Mouse (Mus musculus) liver, postnatal 0 days (tissue): ENCODE measurements at regions not wholly inside any gene's neighbourhood (a gene's known extent, or its start where the extent isn't known, plus 50 kb on each side); places are given as distances from the start of the nearest gene placed in this dataset.

ENCODE experiments used
- ATAC-seq: fragments of 200-750 bp; cut with Nextera tagmentation; 2 replicates; pipeline ENCODE4 v1.8.0; 2017; ENCODE audit warnings: mild to moderate bottlenecking, moderate library complexity
- DNase-seq: peaks from one replicate; pipeline ENCODE4 v3.0.0-alpha.2; 2016
- H3K27ac ChIP-seq: fragments of 300-500 bp; sonication (generic); 2 replicates; pipeline ENCODE4 v1.5.1; 2014; ENCODE audit warnings: antibody characterized with exemption, moderate library complexity, mild to moderate bottlenecking, low read depth
- H3K27me3 ChIP-seq: fragments of 300-500 bp; sonication (generic); 2 replicates; pipeline ENCODE4 v1.6.1; 2014; ENCODE audit warnings: low read length, control low read depth, mixed read lengths; ENCODE audit not compliant: insufficient read depth
- H3K36me3 ChIP-seq: fragments of 300-500 bp; sonication (generic); replicated peaks from 2 replicates; pipeline ENCODE4 v1.6.1; 2014; ENCODE audit warnings: mild to moderate bottlenecking, control low read depth, low read length, moderate library complexity, mixed read lengths; ENCODE audit not compliant: insufficient read depth
- H3K4me1 ChIP-seq: fragments of 300-500 bp; sonication (generic); 2 replicates; pipeline ENCODE4 v1.6.1; 2014; ENCODE audit warnings: antibody characterized with exemption, mild to moderate bottlenecking, control low read depth; ENCODE audit not compliant: insufficient read depth
- H3K4me2 ChIP-seq: fragments of 300-500 bp; sonication (generic); 2 replicates; pipeline ENCODE4 v1.6.1; 2014; ENCODE audit warnings: low read depth, mild to moderate bottlenecking, low read length, moderate library complexity, mixed read lengths
- H3K4me3 ChIP-seq: fragments of 300-500 bp; sonication (generic); 2 replicates; pipeline ENCODE4 v1.5.1; 2014; ENCODE audit warnings: low read depth, low read length
- H3K9ac ChIP-seq: fragments of 300-500 bp; sonication (generic); replicated peaks from 2 replicates; pipeline ENCODE4 v1.6.1; 2014; ENCODE audit warnings: mild to moderate bottlenecking, moderate library complexity
- H3K9me3 ChIP-seq: fragments of 300-500 bp; sonication (generic); 2 replicates; pipeline ENCODE4 v1.6.1; 2016; ENCODE audit warnings: mild to moderate bottlenecking, control low read depth, low read length, mixed read lengths
- CTCF ChIP-seq: sonication (generic); IDR thresholded peaks from 2 replicates; pipeline ENCODE4 v1.5.1; 2016; ENCODE audit warnings: antibody characterized with exemption, low read depth
- EP300 ChIP-seq: IDR thresholded peaks from 2 replicates; pipeline ENCODE4 v1.6.1; 2016; ENCODE audit warnings: antibody characterized with exemption, low read depth, mild to moderate bottlenecking
- WGBS: fragments of 180-500 bp; shearing (Covaris S2); extraction: QIAGEN DNeasy Blood & Tissue Kit; methylation state at CpG from one replicate; pipeline ENCODE4 v1.1.7; 2014; ENCODE audit not compliant: insufficient replicate concordance; 5-methylcytosine and 5-hydroxymethylcytosine counted together

- Histone ChIP-seq H3K4me3 (no peak overlapping the region), H3K9ac (no peak overlapping the region), H3K4me1 (no peaks in the 10 kb centered on the region; the same call in 1 of the 2 replicates), H3K4me2 (no peak overlapping the region), H3K9me3 (no peaks in the 10 kb centered on the region), H3K27ac (no peak overlapping the region), H3K27me3 (no peaks in the 10 kb centered on the region), H3K36me3 (no peaks in the 10 kb centered on the region)
- no peak for TF ChIP-seq CTCF
- TF ChIP-seq EP300 = no peak
- ATAC-seq (no peak), DNase-seq (no peak)
- WGBS = 83% methylated on average over 8 of the region's 8 CpGs
These were observed 133.1 kb downstream of the Tgfb2 start for GRCm38 (mm10) chr1:186572651-186573050.

- Histone ChIP-seq H3K4me2 (no peak overlapping the region), H3K4me1 (no peaks in the 10 kb centered on the region; the same call in 1 of the 2 replicates), H3K27me3 (no peaks in the 10 kb centered on the region), H3K9ac (no peak overlapping the region), H3K4me3 (no peak overlapping the region), H3K9me3 (no peaks in the 10 kb centered on the region), H3K36me3 (no peaks in the 10 kb centered on the region), H3K27ac (no peak overlapping the region)
- no peak for ATAC-seq
- WGBS = 56% methylated on average over 4 of the region's 4 CpGs
- DNase-seq = no peak
- no peak for TF ChIP-seq EP300
- TF ChIP-seq CTCF = no peak
These were observed 133.7 kb downstream of the Tgfb2 start for GRCm38 (mm10) chr1:186572092-186572491.

- H3K9me3 ChIP-seq = no peaks in the 10 kb centered on the region
- H3K4me1 ChIP-seq = no peaks in the 10 kb centered on the region
- no peak for TF ChIP-seq CTCF
- WGBS = 66% methylated on average over 4 of the region's 4 CpGs
- H3K9ac ChIP-seq = no peak overlapping the region
- H3K4me3 ChIP-seq = no peak overlapping the region
- H3K36me3 ChIP-seq = no peaks in the 10 kb centered on the region
- no peak for ATAC-seq
- no peak overlapping the region for H3K4me2 ChIP-seq
- H3K27me3 ChIP-seq = no peaks in the 10 kb centered on the region
- DNase-seq = no peak
- no peak overlapping the region for H3K27ac ChIP-seq
These were observed 137.3 kb downstream of the Tgfb2 start for GRCm38 (mm10) chr1:186568496-186568895.

- Histone ChIP-seq H3K4me1 (no peaks in the 10 kb centered on the region), H3K9ac (no peak overlapping the region), H3K27me3 (no peaks in the 10 kb centered on the region), H3K9me3 (no peaks in the 10 kb centered on the region), H3K36me3 (no peaks in the 10 kb centered on the region), H3K4me2 (no peak overlapping the region), H3K27ac (no peak overlapping the region), H3K4me3 (no peak overlapping the region)
- TF ChIP-seq CTCF (no peak), EP300 (no peak)
- 53% methylated on average over 6 of the region's 6 CpGs for WGBS
- no peak for DNase-seq
- no peak for ATAC-seq
These were observed 137.7 kb downstream of the Tgfb2 start for GRCm38 (mm10) chr1:186568076-186568475.

- H3K36me3 ChIP-seq = no peaks in the 10 kb centered on the region
- H3K4me1 ChIP-seq = no peaks in the 10 kb centered on the region
- TF ChIP-seq EP300 (no peak), CTCF (no peak)
- no peaks in the 10 kb centered on the region for H3K9me3 ChIP-seq
- no peaks in the 10 kb centered on the region for H3K27me3 ChIP-seq
- WGBS = 26% methylated on average over 15 of the region's 15 CpGs
- ATAC-seq (no peak), DNase-seq (no peak)
- no peak overlapping the region for H3K9ac ChIP-seq
- no peak overlapping the region for H3K4me2 ChIP-seq
- no peak overlapping the region for H3K4me3 ChIP-seq
- no peak overlapping the region for H3K27ac ChIP-seq
These were observed 138.5 kb downstream of the Tgfb2 start for GRCm38 (mm10) chr1:186567136-186567826.

- Histone ChIP-seq H3K36me3 (no peaks in the 10 kb centered on the region), H3K27ac (no peak overlapping the region), H3K4me1 (no peaks in the 10 kb centered on the region), H3K4me2 (no peak overlapping the region), H3K4me3 (no peak overlapping the region), H3K9ac (no peak overlapping the region), H3K27me3 (no peaks in the 10 kb centered on the region), H3K9me3 (no peaks in the 10 kb centered on the region)
- TF ChIP-seq EP300 (no peak), CTCF (no peak)
- ATAC-seq = no peak
- 61% methylated on average over 3 of the region's 3 CpGs for WGBS
- DNase-seq = no peak
These were observed 143.8 kb downstream of the Tgfb2 start for GRCm38 (mm10) chr1:186562027-186562426.
